Mouse (Mus musculus): ENCODE measurements around the gene Afm.

The Afm gene

DNA sequence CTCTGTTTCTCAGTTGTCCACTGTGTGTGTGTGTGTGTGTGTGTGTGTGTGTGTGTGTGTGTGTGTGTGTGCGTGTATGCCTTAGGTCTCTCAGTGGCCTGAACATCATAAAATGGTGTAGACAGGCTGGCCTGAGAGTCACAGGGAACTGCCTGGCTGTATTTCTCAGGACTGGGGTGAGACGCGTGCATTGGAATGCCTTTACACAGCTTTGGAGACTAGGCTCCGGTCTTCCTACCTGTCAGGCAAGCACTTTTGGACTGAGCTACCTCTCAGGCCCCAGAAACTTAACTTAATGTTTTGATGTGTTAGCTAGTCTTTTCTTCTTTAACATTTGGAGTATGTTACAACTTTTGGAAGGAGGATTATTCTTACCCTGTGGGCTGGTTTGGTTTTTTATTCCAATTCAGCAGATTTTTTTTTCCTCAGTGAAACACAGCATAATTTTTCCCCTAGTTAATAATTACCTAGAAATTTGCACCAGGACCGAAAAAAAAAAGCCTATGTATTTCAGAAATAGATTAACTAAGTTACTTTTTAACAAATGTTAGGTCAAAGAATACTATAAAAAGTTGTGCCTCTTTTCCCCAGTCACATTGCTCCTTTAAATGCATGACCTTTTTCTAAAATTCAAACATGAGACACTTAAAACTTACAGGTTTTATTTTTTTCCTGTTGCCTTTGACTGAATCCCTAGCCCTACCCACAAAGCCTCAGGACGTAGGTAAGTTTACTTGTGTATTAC, at the start of gene Afm:
Gene Afm, plus strand, starts transcription at position 577 of the 745 bp plus-strand sequence.
- DNase-seq: peak; percentile 60

GRCm38 (mm10) chr5:90470836-90471235, 47.9 kb upstream of the Afm start:
- DNase-seq: no peak

GRCm38 (mm10) chr5:90473902-90474301, 44.8 kb upstream of the Afm start:
- no peak for DNase-seq

- DNase-seq: no peak
Measured at GRCm38 (mm10) chr5:90474369-90474768, 44.4 kb upstream of the Afm start.

DNA sequence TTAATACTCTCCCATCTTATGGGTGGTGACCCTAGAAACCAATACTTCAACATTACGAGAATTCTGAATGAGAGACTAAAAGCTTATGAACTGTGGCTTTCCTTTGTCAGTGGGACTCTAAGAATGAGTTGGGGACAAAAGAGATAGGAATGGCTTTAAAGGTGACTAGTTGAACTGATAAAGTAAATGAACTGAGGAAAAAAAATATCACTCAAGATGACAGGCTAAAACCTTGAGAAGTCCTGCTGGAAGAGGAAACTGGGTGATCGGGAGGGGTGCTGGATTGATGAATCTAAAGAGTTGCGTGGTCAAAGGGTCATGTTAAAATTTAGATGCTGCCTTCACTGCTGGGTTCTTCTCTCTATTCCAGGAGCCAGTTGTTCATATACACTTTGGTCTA, 42.0 kb upstream of the Afm start:
- no peak for DNase-seq

DNA sequence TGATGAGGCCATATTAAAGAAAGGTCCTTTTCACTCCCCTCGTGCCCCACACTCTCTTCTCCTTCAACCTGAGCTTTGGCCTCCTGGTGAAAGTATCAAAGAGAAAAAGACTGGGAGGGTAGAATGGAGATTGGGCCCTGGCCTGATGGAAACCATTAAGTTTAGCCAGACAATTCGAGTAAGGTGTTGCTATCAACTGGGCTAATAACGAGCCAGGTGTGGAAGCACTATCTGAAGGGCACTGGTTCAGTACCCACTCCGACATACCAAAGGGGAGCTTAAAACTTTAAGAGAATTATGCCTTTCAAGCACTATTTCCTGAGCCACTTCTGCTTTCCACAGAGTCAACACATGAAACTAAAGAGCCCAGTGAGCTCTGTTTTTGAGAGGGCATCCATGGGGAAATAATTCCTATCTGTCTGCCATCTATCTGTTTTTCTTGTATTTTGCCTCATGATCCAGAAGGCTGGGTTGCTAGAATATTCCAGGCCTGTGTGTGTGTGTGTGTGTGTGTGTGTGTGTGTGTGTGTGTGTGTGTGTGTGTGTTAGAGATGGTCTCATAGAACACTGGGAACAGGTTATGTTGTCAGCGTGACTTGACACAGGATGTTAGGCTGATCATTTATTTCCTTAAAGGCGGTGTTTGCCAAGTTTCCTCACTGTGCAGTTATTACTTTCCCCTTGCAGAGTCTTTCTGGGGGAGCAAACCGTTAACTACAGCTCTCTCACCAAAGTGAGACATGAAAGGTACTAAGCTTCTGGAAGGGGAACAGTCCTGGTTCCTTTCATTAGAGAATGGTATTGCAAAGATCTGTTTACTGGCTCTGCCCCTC, 41.2 kb upstream of the Afm start:
- no peak for DNase-seq

- DNase-seq: no peak
Measured at GRCm38 (mm10) chr5:90478886-90479285, 39.8 kb upstream of the Afm start.

DNA sequence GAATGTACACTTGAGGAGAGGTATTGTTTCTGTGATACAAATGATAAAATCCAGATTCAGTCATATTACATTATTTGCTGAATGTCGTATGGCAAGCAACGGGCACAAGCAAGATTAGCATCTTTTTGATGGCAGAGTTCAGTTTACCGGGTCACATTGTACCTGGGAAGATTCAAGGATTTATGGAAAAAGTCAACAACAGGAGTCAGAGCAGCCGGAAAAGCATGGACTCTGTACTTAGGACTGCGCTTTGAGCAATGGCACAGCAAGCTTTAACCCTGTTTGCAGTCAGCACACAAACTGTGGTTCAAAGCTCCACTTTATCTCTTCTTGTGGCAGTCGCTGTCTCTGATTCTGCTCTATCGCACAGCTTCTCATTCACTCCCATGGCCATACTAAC, 33.1 kb upstream of the Afm start:
- no peak for DNase-seq

- no peak for DNase-seq
Measured at GRCm38 (mm10) chr5:90488323-90488722, 30.4 kb upstream of the Afm start.

DNA sequence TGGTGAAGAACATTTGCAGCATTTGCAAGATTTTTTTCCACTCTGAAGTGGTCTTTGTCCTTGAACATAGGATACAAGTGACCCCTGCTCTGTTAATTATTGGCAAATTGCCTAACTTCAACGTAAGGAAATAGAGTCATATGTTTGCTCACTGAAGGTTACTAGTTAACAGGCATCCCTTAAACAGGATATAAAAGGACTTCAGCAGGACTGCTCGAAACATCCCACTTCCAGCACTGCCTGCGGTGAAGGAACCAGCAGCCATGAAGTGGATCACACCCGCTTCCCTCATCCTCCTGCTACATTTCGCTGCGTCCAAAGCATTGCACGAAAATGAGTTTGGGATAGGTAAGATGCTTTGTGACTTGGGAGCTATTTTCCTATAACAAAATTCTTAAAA, 28.2 kb upstream of the Afm start, which contains the start of gene Afp:
Gene Afp, plus strand, starts transcription at position 220 of the 400 bp plus-strand sequence.
- no peak for DNase-seq

- DNase-seq: no peak
Measured at GRCm38 (mm10) chr5:90492440-90492839, 26.3 kb upstream of the Afm start.

DNA sequence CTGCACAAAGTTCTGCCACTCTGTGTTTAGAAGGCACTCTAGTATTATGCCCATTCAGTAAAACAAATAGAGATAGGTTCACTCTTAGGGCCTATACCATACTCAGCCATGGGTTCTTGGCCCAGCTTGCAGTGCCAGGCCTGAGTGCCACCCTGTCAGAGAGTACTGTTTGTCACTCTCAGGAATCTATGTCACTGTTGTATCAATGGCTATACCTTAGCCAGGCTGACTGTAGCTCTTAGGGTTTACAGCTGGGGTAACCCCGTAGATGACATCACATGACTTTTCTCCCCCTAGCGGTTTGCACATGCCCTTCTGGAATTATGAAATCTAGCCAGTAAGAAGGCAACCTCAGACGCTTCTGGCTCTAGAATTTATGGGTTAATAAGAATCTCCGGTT, 24.4 kb upstream of the Afm start:
- DNase-seq: no peak

GRCm38 (mm10) chr5:90499509-90499908, 19.2 kb upstream of the Afm start:
- DNase-seq: no peak

GRCm38 (mm10) chr5:90500714-90501113, 18.0 kb upstream of the Afm start:
- peak; percentile 59 for DNase-seq

- DNase-seq: no peak
Measured at GRCm38 (mm10) chr5:90501752-90502151, 17.0 kb upstream of the Afm start.

GRCm38 (mm10) chr5:90504742-90505141, 14.0 kb upstream of the Afm start:
- no peak for DNase-seq

- no peak for DNase-seq
Measured at GRCm38 (mm10) chr5:90506507-90506906, 12.2 kb upstream of the Afm start.

DNA sequence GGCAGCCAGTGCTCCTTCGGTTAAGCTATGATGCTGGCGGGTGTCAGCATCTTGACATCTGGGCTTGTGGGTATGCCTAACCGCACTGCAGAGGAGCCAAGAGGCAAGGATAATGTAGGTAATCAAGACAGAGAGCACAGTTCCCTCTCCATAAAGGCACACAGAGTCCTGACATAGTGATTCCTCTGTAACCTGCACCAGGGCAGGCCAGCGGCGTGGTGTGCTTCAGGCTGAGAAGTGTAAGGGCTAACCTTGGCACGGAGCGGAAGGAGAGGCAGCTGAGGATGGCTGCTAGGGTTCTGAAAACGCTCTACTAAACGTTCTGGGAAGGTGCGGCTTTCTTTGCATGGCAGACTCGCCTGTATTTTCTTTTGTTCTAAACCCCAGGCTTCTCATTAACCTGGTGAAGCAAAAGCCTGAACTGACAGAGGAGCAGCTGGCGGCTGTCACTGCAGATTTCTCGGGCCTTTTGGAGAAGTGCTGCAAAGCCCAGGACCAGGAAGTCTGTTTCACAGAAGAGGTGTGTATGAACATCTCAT, 11.3 kb upstream of the Afm start:
- DNase-seq: no peak

- no peak for DNase-seq
Measured at GRCm38 (mm10) chr5:90509828-90510592, 8.7 kb upstream of the Afm start.

GRCm38 (mm10) chr5:90512288-90512955, 6.3 kb upstream of the Afm start:
- peak; percentile 62 for DNase-seq

DNA sequence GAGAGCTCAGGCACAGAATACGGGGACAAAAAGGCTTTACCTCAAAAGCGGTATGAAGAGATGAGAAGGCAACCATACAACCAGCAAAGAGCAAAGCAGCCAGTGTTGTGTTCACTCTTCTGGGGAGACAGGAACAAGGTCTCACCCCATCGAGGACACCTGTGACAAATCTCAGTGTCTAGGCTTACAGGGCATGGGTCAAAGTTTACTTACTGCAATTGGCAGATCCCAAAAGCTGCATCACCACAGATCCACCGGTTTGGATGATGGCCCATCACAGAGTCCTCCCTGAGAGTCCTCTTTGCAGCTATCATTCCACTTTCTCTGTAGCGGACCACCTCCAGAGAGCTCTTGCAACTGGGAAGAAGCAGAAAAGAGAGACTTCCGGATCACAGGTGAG, 3.2 kb upstream of the Afm start:
- no peak for DNase-seq

DNA sequence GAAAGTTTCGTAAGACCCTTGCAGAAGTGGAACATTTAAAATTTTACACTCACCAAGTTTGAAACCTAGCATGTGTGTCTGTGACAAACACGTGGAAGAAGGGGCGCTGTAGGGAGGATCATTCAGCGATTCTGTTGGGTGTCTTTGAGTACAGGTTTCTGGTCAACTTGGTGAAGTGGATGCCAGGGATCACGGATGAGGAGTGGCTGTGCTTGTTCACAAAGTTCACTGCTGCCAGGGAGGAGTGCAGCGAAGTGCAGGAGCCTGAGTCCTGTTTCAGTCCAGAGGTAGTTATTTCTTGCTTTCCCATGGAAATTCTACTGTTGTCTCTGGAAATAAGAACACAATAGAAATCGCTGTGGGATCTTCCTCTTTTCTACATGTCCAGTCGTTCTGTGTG, 32.5 kb downstream of the Afm start:
- DNase-seq: no peak

DNA sequence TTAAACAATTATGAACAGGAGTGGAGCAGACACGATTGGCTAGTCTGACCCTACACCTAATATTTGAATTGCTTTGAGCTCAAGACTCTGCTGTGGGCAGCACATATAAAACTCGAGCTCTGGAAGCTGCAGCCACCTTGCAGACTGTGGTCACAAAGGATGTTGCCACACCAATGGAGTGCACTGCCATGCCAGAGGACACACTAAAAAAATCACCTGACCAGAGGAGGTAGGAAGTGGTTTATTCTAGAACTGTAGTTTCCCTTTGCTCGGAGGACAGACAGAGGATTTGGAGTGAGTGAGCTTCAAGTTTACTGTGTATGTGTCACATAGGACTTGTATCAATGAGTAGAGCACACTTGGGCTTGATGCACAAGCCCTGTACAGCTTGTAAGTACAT, 37.3 kb downstream of the Afm start:
- DNase-seq: no peak
